Mouse (Mus musculus) MEL (cell line): ENCODE measurements around the gene Trim16. TPM values are rescaled to one million over a fixed set of nuclear protein-coding genes. Genes with fewer than 3 reads are reported as not detected.
A peak's percentile ranks its signal among the peaks of the same experiment; 100 is the strongest.

Experiments used
- DNase-seq: peaks from one replicate; pipeline ENCODE4 v3.0.0; 2011; ENCODE audit warnings: low read depth, low spot score
- H3K27ac ChIP-seq: 2 replicates; pipeline ENCODE4 v1.5.1; 2012; ENCODE audit warnings: low read depth, mild to moderate bottlenecking, control low read depth, low read length, moderate library complexity; ENCODE audit not compliant: control insufficient read depth
- H3K27me3 ChIP-seq, 2 experiments: fragments of 150-350 bp in 1 of 2; sonication (generic) in 1 of 2; 2 replicates each; pipeline ENCODE4 v1.6.1; 2012; ENCODE audit warnings: low read length in 2 of 2, mild to moderate bottlenecking in 2 of 2, improper control_type of control experiment in 1 of 2, moderate library complexity in 1 of 2; ENCODE audit not compliant: insufficient read depth in 2 of 2, control insufficient read depth in 1 of 2
- H3K36me3 ChIP-seq, 2 experiments: 2 replicates each; pipeline ENCODE4 v1.6.1; 2012 to 2014; ENCODE audit warnings: low read length in 2 of 2, improper control_type of control experiment in 1 of 2, inconsistent platforms in 1 of 2, mild to moderate bottlenecking in 1 of 2; ENCODE audit not compliant: insufficient read depth in 2 of 2, control insufficient read depth in 1 of 2
- H3K4me1 ChIP-seq, 2 experiments: fragments of 150-350 bp in 1 of 2; sonication (generic) in 1 of 2; 2 replicates each; pipeline ENCODE4 v1.6.1; 2012; ENCODE audit warnings: low read length in 2 of 2, improper control_type of control experiment in 1 of 2, mild to moderate bottlenecking in 1 of 2; ENCODE audit not compliant: insufficient read depth in 2 of 2, control insufficient read depth in 1 of 2
- H3K4me3 ChIP-seq, 2 experiments: fragments of 150-350 bp in 1 of 2; sonication (generic) in 1 of 2; 2 replicates each; pipeline ENCODE4 v1.5.1; 2012; ENCODE audit warnings: low read depth in 2 of 2, low read length in 2 of 2, mild to moderate bottlenecking in 2 of 2, moderate library complexity in 2 of 2, control low read depth in 1 of 2, improper control_type of control experiment in 1 of 2; ENCODE audit not compliant: control insufficient read depth in 1 of 2, insufficient read depth in 1 of 2
- H3K79me2 ChIP-seq: 2 replicates; pipeline ENCODE4 v1.6.1; 2012; ENCODE audit warnings: mild to moderate bottlenecking, low read length, moderate library complexity; ENCODE audit not compliant: control insufficient read depth, poor library complexity, insufficient read depth
- H3K9ac ChIP-seq: 2 replicates; pipeline ENCODE4 v1.6.1; 2012; ENCODE audit warnings: low read depth, mild to moderate bottlenecking, control low read depth, low read length, moderate library complexity; ENCODE audit not compliant: control insufficient read depth, poor library complexity, severe bottlenecking
- H3K9me3 ChIP-seq: fragments of 150-350 bp; sonication (generic); replicated peaks from 2 replicates; pipeline ENCODE4 v1.6.1; 2012; ENCODE audit warnings: mild to moderate bottlenecking, low read length, improper control_type of control experiment, moderate library complexity; ENCODE audit not compliant: insufficient read depth
- CHD2 ChIP-seq: IDR thresholded peaks from 2 replicates; pipeline ENCODE4 v1.6.1; 2011; ENCODE audit warnings: low read length, improper control_type of control experiment
- CTCF ChIP-seq, 3 experiments: IDR thresholded peaks in 2 of 3; conservative IDR thresholded peaks in 1 of 3; 2 replicates each; pipeline ENCODE4 v1.5.1; 2011 to 2012; ENCODE audit warnings: low read length in 3 of 3, low read depth in 2 of 3, mild to moderate bottlenecking in 2 of 3, improper control_type of control experiment in 1 of 3, inconsistent platforms in 1 of 3, mixed read lengths in 1 of 3, moderate library complexity in 1 of 3; ENCODE audit not compliant: control insufficient read depth in 1 of 3, insufficient read depth in 1 of 3, poor library complexity in 1 of 3, severe bottlenecking in 1 of 3
- GABPA ChIP-seq: IDR thresholded peaks from 2 replicates; pipeline ENCODE4 v1.6.1; 2012; ENCODE audit warnings: low read depth, mild to moderate bottlenecking, inconsistent platforms, low read length, improper control_type of control experiment, moderate library complexity
- MAX ChIP-seq: IDR thresholded peaks from 2 replicates; pipeline ENCODE4 v1.6.1; 2011; ENCODE audit warnings: low read length, improper control_type of control experiment
- MYC ChIP-seq: IDR thresholded peaks from 2 replicates; pipeline ENCODE4 v1.6.1; 2011; ENCODE audit warnings: low read depth, mild to moderate bottlenecking, low read length, improper control_type of control experiment, moderate library complexity
- POLR2AphosphoS2 ChIP-seq: IDR thresholded peaks from 2 replicates; pipeline ENCODE4 v1.6.1; 2011; ENCODE audit warnings: low read length, improper control_type of control experiment
- RAD21 ChIP-seq: IDR thresholded peaks from 2 replicates; pipeline ENCODE4 v1.6.1; 2011; ENCODE audit warnings: mild to moderate bottlenecking, low read depth, low read length, improper control_type of control experiment
- RCOR1 ChIP-seq: IDR thresholded peaks from 2 replicates; pipeline ENCODE4 v1.6.1; 2012; ENCODE audit warnings: low read depth, mild to moderate bottlenecking, inconsistent platforms, low read length, improper control_type of control experiment
- SIN3A ChIP-seq: IDR thresholded peaks from 2 replicates; pipeline ENCODE4 v1.6.1; 2012; ENCODE audit warnings: low read length, improper control_type of control experiment, inconsistent platforms
- SMC3 ChIP-seq: IDR thresholded peaks from 2 replicates; pipeline ENCODE4 v1.6.1; 2011; ENCODE audit warnings: low read depth, low read length, improper control_type of control experiment
- TAL1 ChIP-seq: IDR thresholded peaks from 2 replicates; pipeline ENCODE4 v1.6.1; 2012; ENCODE audit warnings: mild to moderate bottlenecking, inconsistent platforms, low read length, moderate library complexity, mixed read lengths
- TBP ChIP-seq: IDR thresholded peaks from 2 replicates; pipeline ENCODE4 v1.8.0; 2011; ENCODE audit warnings: low read depth, low read length, improper control_type of control experiment
- USF2 ChIP-seq, 2 experiments: IDR thresholded peaks; 2 replicates each; pipeline ENCODE4 v1.6.1; 2011 to 2012; ENCODE audit warnings: improper control_type of control experiment in 2 of 2, low read length in 2 of 2, borderline replicate concordance in 1 of 2, inconsistent platforms in 1 of 2, low read depth in 1 of 2, mild to moderate bottlenecking in 1 of 2; ENCODE audit not compliant: insufficient read depth in 1 of 2
- ZC3H11A ChIP-seq: IDR thresholded peaks from 2 replicates; pipeline ENCODE4 v1.6.1; 2012; ENCODE audit warnings: low read depth, mild to moderate bottlenecking, inconsistent platforms, low read length, improper control_type of control experiment
- polyA plus RNA-seq, 2 experiments: library from polyadenylated mRNA; stranded (reverse) in 1 of 2; unstranded in 1 of 2; fragments of >175 nt in 1 of 2; fragments of >200 nt in 1 of 2; gene quantifications; 2 replicates each; pipeline versions ENCODE4 v1.2.1 to v1.2.4; 2012; ENCODE audit warnings: low replicate concordance in 2 of 2, low read depth in 1 of 2; ENCODE audit not compliant: insufficient read length in 2 of 2, insufficient read depth in 1 of 2, missing spikeins in 1 of 2
- total RNA-seq: library from RNA; depleted of rRNA; stranded (reverse); fragments of 300-350 nt; gene quantifications from 2 replicates; pipeline ENCODE4 v1.2.3, GENCODE M21; 2012

The Trim16 gene
- total and polyA plus RNA-seq, 3 experiments = 3.1 to 5.5 TPM; not detected in 1

DNA sequence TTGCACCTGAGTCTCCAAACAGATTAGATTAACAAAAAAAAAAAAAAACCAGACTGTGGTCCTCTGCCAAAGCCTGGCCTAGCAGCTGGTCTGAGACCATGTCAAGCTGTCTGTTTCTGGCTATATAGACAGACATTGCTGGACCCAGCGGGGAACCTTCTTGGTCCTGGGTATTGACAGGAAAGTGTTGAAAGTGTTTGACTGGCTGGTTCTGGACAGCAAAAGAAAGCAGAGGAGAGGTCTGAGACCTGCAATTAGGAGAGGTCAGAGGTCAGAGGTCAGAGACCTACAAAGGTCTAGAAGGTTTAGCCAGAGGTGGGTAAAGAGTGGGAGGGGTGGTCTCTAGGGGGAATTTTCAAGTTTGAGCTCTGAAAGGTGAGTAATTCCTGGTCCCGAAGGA, 28.3 kb downstream of the Trim16 start:
- Histone ChIP-seq H3K27ac (no peak overlapping the region), H3K9ac (no peak overlapping the region), H3K4me3 (no peak overlapping the region), H3K9me3 (no peaks in the 10 kb centered on the region), H3K79me2 (no peaks in the 10 kb centered on the region), H3K4me1 (no peaks in the 10 kb centered on the region), H3K36me3 (no peaks in the 10 kb centered on the region), H3K27me3 (peaks cover 1 to 6% of the 10 kb centered on the region in 2 experiments; a peak in 2 of 4 replicates)
- TF ChIP-seq RCOR1 (no peak), ZC3H11A (no peak)
- no peak for DNase-seq

DNA sequence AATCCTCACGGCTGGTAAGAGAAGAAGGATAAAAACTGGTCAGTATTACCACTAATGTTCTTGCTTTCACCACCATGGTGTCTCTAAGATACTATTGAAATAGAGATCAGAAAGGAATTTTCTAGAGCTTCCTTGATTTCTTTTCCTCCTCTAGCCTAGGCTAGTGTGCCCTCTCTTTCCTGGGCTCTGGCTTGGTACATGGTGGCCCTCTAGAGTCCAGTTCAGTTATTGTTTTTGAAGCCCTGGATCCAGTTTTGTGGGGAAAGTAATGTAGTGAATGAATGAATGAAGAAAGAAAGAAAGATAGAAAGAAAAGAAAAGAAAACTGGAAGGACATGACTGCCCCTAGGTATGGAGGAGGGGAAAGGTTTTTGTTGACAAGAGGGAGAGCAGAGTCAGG, 31.2 kb downstream of the Trim16 start:
- peak; percentile 17 for DNase-seq
- Histone ChIP-seq H3K9me3 (no peaks in the 10 kb centered on the region), H3K79me2 (no peaks in the 10 kb centered on the region), H3K27ac (no peak overlapping the region), H3K4me1 (no peaks in the 10 kb centered on the region), H3K9ac (no peak overlapping the region), H3K36me3 (no peaks in the 10 kb centered on the region), H3K27me3 (peaks cover 5 to 6% of the 10 kb centered on the region in 2 experiments), H3K4me3 (no peak overlapping the region)
- TF ChIP-seq RAD21 (peak; percentile 78), USF2 (IDR thresholded peaks at IDR 0.05; ENCODE audit: borderline replicate concordance in 1 of 2, insufficient read depth in 1 of 2, low read depth in 1 of 2, low read length in 2 of 2) (no peak), MYC (no peak), SIN3A (no peak), ZC3H11A (peak; percentile 63), CTCF (IDR thresholded peaks at IDR 0.05 in 2 of 3, conservative IDR thresholded peaks at IDR 0.05 in 1 of 3; ENCODE audit: control insufficient read depth in 1 of 3, insufficient read depth in 1 of 3, low read depth in 2 of 3, low read length in 3 of 3, poor library complexity in 1 of 3, severe bottlenecking in 1 of 3) (peak in 2 of 3 experiments; percentile 43 to 71; a peak in 3 of 6 replicates), SMC3 (peak; percentile 77)

DNA sequence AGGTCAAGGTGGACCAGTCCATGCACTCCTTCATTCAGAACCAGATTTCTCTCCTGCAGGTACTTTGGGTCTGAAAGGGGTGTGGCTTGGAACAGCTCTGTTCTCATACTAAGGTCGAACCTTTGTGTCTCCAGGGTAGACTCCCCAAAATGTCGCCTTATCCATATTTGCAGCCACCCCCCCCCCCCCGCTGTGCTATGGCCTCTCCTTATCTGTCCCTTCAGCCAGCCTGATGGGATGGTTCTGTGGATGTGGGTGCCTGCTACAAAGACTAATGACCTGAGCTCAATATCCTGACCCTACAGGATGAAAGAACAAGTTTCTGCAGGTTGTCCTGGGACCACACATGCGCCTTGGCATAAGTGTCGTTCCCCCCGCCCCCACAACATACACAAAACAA, 33.3 kb downstream of the Trim16 start:
- peaks cover 7 to 8% of the 10 kb centered on the region in 2 experiments for H3K27me3 ChIP-seq
- DNase-seq = no peak
- no peaks in the 10 kb centered on the region for H3K9me3 ChIP-seq
- TF ChIP-seq GABPA (no peak), POLR2AphosphoS2 (no peak), SMC3 (no peak), TAL1 (no peak), USF2 (IDR thresholded peaks at IDR 0.05; ENCODE audit: borderline replicate concordance in 1 of 2, insufficient read depth in 1 of 2, low read depth in 1 of 2, low read length in 2 of 2) (no peak), TBP (no peak), MYC (no peak), MAX (no peak), CHD2 (no peak)
- no peaks in the 10 kb centered on the region for H3K36me3 ChIP-seq
- H3K4me3 ChIP-seq = no peak overlapping the region
- no peaks in the 10 kb centered on the region for H3K79me2 ChIP-seq
- H3K9ac ChIP-seq = no peak overlapping the region
- no peaks in the 10 kb centered on the region for H3K4me1 ChIP-seq
- no peak overlapping the region for H3K27ac ChIP-seq
